Mouse (Mus musculus) megakaryocyte-erythroid progenitor cell, adult 5-6 weeks (primary cell): ENCODE measurements around the gene Krt7. TPM values are rescaled to one million over a fixed set of nuclear protein-coding genes. Genes with fewer than 3 reads are reported as not detected.

Experiments
- total RNA-seq, 2 experiments: library from RNA; stranded (forward) in 1 of 2; stranded (reverse) in 1 of 2; fragments of 200-1000, 215-1000 nt in 1 of 2; fragments of >200 nt in 1 of 2; fragmentation: Nextera tagmentation in 1 of 2; gene quantifications; 2 replicates each; pipeline ENCODE4 v1.2.3; 2014 to 2017

Krt7 gene
- total RNA-seq, 2 experiments from 2014 or later: not detected

Other genes with a start within 250 kb of the Krt7 start
- gene Acvr1b, start 237.0 kb upstream of the Krt7 start, total RNA-seq (2014; fragmentation: Nextera tagmentation): 1.4 and 2.8 TPM in 2 replicates
- gene Acvr1b, start 237.0 kb upstream of the Krt7 start, total RNA-seq (2017): 1.0 and 2.7 TPM in 2 replicates
- 0.17 TPM in 1 of 2 replicates, not detected in the other for gene Grasp, start 186.9 kb upstream of the Krt7 start, total RNA-seq (2014; fragmentation: Nextera tagmentation)
- 0.27 TPM in 1 of 2 replicates, not detected in the other for gene Grasp, start 186.9 kb upstream of the Krt7 start, total RNA-seq (2017)
- gene Nr4a1, start 156.8 kb upstream of the Krt7 start, total RNA-seq (2014; fragmentation: Nextera tagmentation): 0.66 and 3.2 TPM in 2 replicates
- gene Nr4a1, start 156.8 kb upstream of the Krt7 start, total RNA-seq (2017): 15.1 and 16.4 TPM in 2 replicates
- gene Atg101, start 126.8 kb upstream of the Krt7 start, total RNA-seq (2014; fragmentation: Nextera tagmentation): 14.7 and 18.0 TPM in 2 replicates
- 31.7 and 42.1 TPM in 2 replicates for gene Atg101, start 126.8 kb upstream of the Krt7 start, total RNA-seq (2017)
- gene 6030408B16Rik, start 117.8 kb upstream of the Krt7 start, total RNA-seq (2014; fragmentation: Nextera tagmentation): not detected in 2 replicates
- not detected in 2 replicates for gene 6030408B16Rik, start 117.8 kb upstream of the Krt7 start, total RNA-seq (2017)
- gene Krt80, start 40.9 kb upstream of the Krt7 start, total RNA-seq (2014; fragmentation: Nextera tagmentation): not detected in 2 replicates
- 0.57 TPM in 1 of 2 replicates, not detected in the other for gene Krt80, start 40.9 kb upstream of the Krt7 start, total RNA-seq (2017)
- gene Krt87, start 27.8 kb downstream of the Krt7 start, total RNA-seq (2014; fragmentation: Nextera tagmentation): not detected in 2 replicates
- gene Krt87, start 27.8 kb downstream of the Krt7 start, total RNA-seq (2017): not detected in 2 replicates
- not detected in 2 replicates for gene Krt88, start 36.7 kb downstream of the Krt7 start, total RNA-seq (2014; fragmentation: Nextera tagmentation)
- not detected in 2 replicates for gene Krt88, start 36.7 kb downstream of the Krt7 start, total RNA-seq (2017)
- gene Krt81, start 52.7 kb downstream of the Krt7 start, total RNA-seq (2014; fragmentation: Nextera tagmentation): not detected in 2 replicates
- not detected in 2 replicates for gene Krt81, start 52.7 kb downstream of the Krt7 start, total RNA-seq (2017)
- gene Krt86, start 62.4 kb downstream of the Krt7 start, total RNA-seq (2014; fragmentation: Nextera tagmentation): not detected in 2 replicates
- not detected in 2 replicates for gene Krt86, start 62.4 kb downstream of the Krt7 start, total RNA-seq (2017)
- not detected in 2 replicates for gene Krt83, start 80.5 kb downstream of the Krt7 start, total RNA-seq (2014; fragmentation: Nextera tagmentation)
- not detected in 2 replicates for gene Krt83, start 80.5 kb downstream of the Krt7 start, total RNA-seq (2017)
- gene Gm49425, start 106.2 kb downstream of the Krt7 start, total RNA-seq (2014; fragmentation: Nextera tagmentation): not detected in 2 replicates
- gene Gm49425, start 106.2 kb downstream of the Krt7 start, total RNA-seq (2017): not detected in 2 replicates
- not detected in 2 replicates for gene Krt84, start 121.8 kb downstream of the Krt7 start, total RNA-seq (2014; fragmentation: Nextera tagmentation)
- not detected in 2 replicates for gene Krt84, start 121.8 kb downstream of the Krt7 start, total RNA-seq (2017)
- not detected in 2 replicates for gene Krt82, start 139.6 kb downstream of the Krt7 start, total RNA-seq (2014; fragmentation: Nextera tagmentation)
- gene Krt82, start 139.6 kb downstream of the Krt7 start, total RNA-seq (2017): not detected in 2 replicates
- not detected in 2 replicates for gene Krt90, start 151.9 kb downstream of the Krt7 start, total RNA-seq (2014; fragmentation: Nextera tagmentation)
- gene Krt90, start 151.9 kb downstream of the Krt7 start, total RNA-seq (2017): not detected in 2 replicates
- not detected in 2 replicates for gene Krt75, start 162.9 kb downstream of the Krt7 start, total RNA-seq (2014; fragmentation: Nextera tagmentation)
- not detected in 2 replicates for gene Krt75, start 162.9 kb downstream of the Krt7 start, total RNA-seq (2017)
- not detected in 2 replicates for gene Gm5414, start 217.1 kb downstream of the Krt7 start, total RNA-seq (2014; fragmentation: Nextera tagmentation)
- gene Gm5414, start 217.1 kb downstream of the Krt7 start, total RNA-seq (2017): not detected in 2 replicates
- gene Gm5478, start 236.3 kb downstream of the Krt7 start, total RNA-seq (2014; fragmentation: Nextera tagmentation): not detected in 2 replicates
- not detected in 2 replicates for gene Gm5478, start 236.3 kb downstream of the Krt7 start, total RNA-seq (2017)